Mouse (Mus musculus) midbrain, postnatal 0 days (tissue): Measurements from ENCODE around the gene Gpx6. TPM values are rescaled to one million over a fixed set of nuclear protein-coding genes. Genes with fewer than 3 reads are reported as not detected.

Experiments used
- ATAC-seq: fragments of 200-750 bp; cut with Nextera tagmentation; 2 replicates; pipeline ENCODE4 v1.8.0; 2017; ENCODE audit warnings: moderate number of reproducible peaks, mild to moderate bottlenecking, moderate TSS enrichment, moderate library complexity; ENCODE audit not compliant: low FRiP score
- DNase-seq: peaks from one replicate; pipeline ENCODE4 v3.0.0-alpha.2; 2015; ENCODE audit warnings: low spot score
- H3K27ac ChIP-seq: fragments of 300-500 bp; sonication (generic); 2 replicates; pipeline ENCODE4 v1.5.1; 2014; ENCODE audit warnings: low read depth, mild to moderate bottlenecking, low read length, mixed read lengths
- H3K27me3 ChIP-seq: fragments of 300-500 bp; sonication (generic); 2 replicates; pipeline ENCODE4 v1.6.1; 2014; ENCODE audit warnings: low read length, control low read depth, mixed read lengths; ENCODE audit not compliant: insufficient read depth
- H3K36me3 ChIP-seq: fragments of 300-500 bp; sonication (generic); 2 replicates; pipeline ENCODE4 v1.6.1; 2014; ENCODE audit warnings: low read length, control low read depth, mixed read lengths; ENCODE audit not compliant: insufficient read depth
- H3K4me1 ChIP-seq: fragments of 300-500 bp; sonication (generic); 2 replicates; pipeline ENCODE4 v1.6.1; 2014; ENCODE audit warnings: mild to moderate bottlenecking, control low read depth, antibody characterized with exemption, low read length, mixed read lengths; ENCODE audit not compliant: insufficient read depth
- H3K4me2 ChIP-seq: fragments of 300-500 bp; sonication (generic); 2 replicates; pipeline ENCODE4 v1.6.1; 2014; ENCODE audit warnings: low read depth, mild to moderate bottlenecking, low read length, mixed read lengths; ENCODE audit not compliant: poor library complexity, severe bottlenecking
- H3K4me3 ChIP-seq: fragments of 300-500 bp; sonication (generic); 2 replicates; pipeline ENCODE4 v1.5.1; 2014; ENCODE audit warnings: low read depth, mild to moderate bottlenecking, low read length, moderate library complexity
- H3K9ac ChIP-seq: fragments of 300-500 bp; sonication (generic); replicated peaks from 2 replicates; pipeline ENCODE4 v1.6.1; 2014; ENCODE audit warnings: mild to moderate bottlenecking, low read length, moderate library complexity, mixed read lengths; ENCODE audit not compliant: poor library complexity, severe bottlenecking
- H3K9me3 ChIP-seq: fragments of 300-500 bp; sonication (generic); 2 replicates; pipeline ENCODE4 v1.6.1; 2016; ENCODE audit warnings: low read length, control low read depth
- CTCF ChIP-seq: IDR thresholded peaks from 2 replicates; pipeline ENCODE4 v1.5.1; 2016; ENCODE audit warnings: antibody characterized with exemption, mild to moderate bottlenecking
- WGBS: fragments of 180-500 bp; shearing (Covaris S2); extraction: QIAGEN DNeasy Blood & Tissue Kit; methylation state at CpG from one replicate; pipeline ENCODE4 v1.1.7; 2014; 5-methylcytosine and 5-hydroxymethylcytosine counted together
- polyA plus RNA-seq: library from polyadenylated mRNA; unstranded; fragments of >200 nt; fragmentation: Nextera tagmentation; extraction: Ambion mirVana; gene quantifications from 2 replicates; pipeline ENCODE4 v1.2.1, GENCODE M21; 2015
- total RNA-seq: library from RNA; depleted of rRNA; stranded (reverse); fragments of >200 nt; gene quantifications from 2 replicates; pipeline ENCODE4 v1.2.3, GENCODE M21; 2014

Gpx6 gene
- total and polyA plus RNA-seq, 2 experiments from 2014 or later, result 0.26 TPM; not detected in 1

- ATAC-seq, result peak; percentile 59
- Histone ChIP-seq H3K27me3 (0 out of 2 replicates have a peak, but pooled peaks cover 4% of the 10 kb centered on the region), H3K4me2 (peak overlapping the region; percentile 64), H3K27ac (no peak overlapping the region), H3K9ac (no peak overlapping the region; the same call in 1 of the 2 replicates), H3K9me3 (no peaks in the 10 kb centered on the region), H3K4me1 (0 out of 2 replicates have a peak, but pooled peaks cover 5% of the 10 kb centered on the region), H3K36me3 (no peaks in the 10 kb centered on the region), H3K4me3 (peak overlapping the region; percentile 39)
- peak; percentile 91 for TF ChIP-seq CTCF
- DNase-seq, result peak; percentile 90
- WGBS, result under 1% methylated on average over 24 of the region's 24 CpGs
These were observed 14.8 kb downstream of the Gpx6 start for GRCm38 (mm10) chr13:21326657-21327211.

GRCm38 (mm10) chr13:21327424-21327823, 15.5 kb downstream of the Gpx6 start:
- under 1% methylated on average over 9 of the region's 9 CpGs for WGBS
- no peaks in the 10 kb centered on the region for H3K36me3 ChIP-seq
- 0 out of 2 replicates have a peak overlapping the region, but pooled peaks have one; percentile 9 for H3K9ac ChIP-seq
- TF ChIP-seq CTCF, result no peak
- ATAC-seq (no peak), DNase-seq (peak; percentile 8)
- H3K9me3 ChIP-seq, result no peaks in the 10 kb centered on the region
- H3K27ac ChIP-seq, result no peak overlapping the region
- 0 out of 2 replicates have a peak, but pooled peaks cover 5% of the 10 kb centered on the region for H3K4me1 ChIP-seq
- peak overlapping the region; percentile 64 for H3K4me2 ChIP-seq
- 0 out of 2 replicates have a peak, but pooled peaks cover 4% of the 10 kb centered on the region for H3K27me3 ChIP-seq
- peak overlapping the region; percentile 39 for H3K4me3 ChIP-seq

GRCm38 (mm10) chr13:21346610-21347009, 34.7 kb downstream of the Gpx6 start, which contains the start of gene Olfr1367:
Gene Olfr1367, plus strand, starts transcription at chr13:21346910.
- H3K27ac ChIP-seq, result no peak within 1 kb of the TSS
- H3K9ac ChIP-seq, result no peak within 1 kb of the TSS
- WGBS, result 95% methylated on average over 1 of the region's 1 CpGs
- no peaks in the 10 kb centered on the region for H3K27me3 ChIP-seq
- no peaks in the 10 kb centered on the region for H3K4me1 ChIP-seq
- ATAC-seq (no peak), DNase-seq (no peak)
- H3K4me3 ChIP-seq, result no peak within 1 kb of the TSS
- H3K9me3 ChIP-seq, result no peaks in the 10 kb centered on the region
- H3K4me2 ChIP-seq, result no peak within 1 kb of the TSS
- H3K36me3 ChIP-seq, result no peaks in the 10 kb centered on the region
- TF ChIP-seq CTCF, result no peak

DNA sequence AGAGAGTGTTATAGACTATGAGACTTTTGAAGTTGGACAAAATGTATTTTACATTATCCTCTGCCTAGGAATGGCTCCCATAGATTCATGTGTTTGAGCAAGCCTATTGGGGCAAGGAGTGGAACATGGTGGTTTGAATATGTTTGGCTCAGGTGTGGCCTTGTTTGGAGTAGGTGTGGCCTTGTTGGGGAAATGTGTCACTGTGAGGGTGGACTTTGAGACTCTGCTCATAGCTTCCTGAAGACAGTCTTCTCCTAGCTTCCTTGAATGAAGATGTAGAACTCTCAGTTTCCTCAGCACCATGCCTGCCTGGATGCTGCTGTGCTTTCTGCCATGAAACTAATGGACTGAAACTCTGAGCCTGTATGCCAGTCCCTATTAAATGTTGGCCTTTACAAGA, 38.7 kb downstream of the Gpx6 start:
- Histone ChIP-seq H3K9me3 (no peaks in the 10 kb centered on the region), H3K27ac (no peak overlapping the region), H3K4me2 (no peak overlapping the region), H3K4me1 (no peaks in the 10 kb centered on the region), H3K27me3 (no peaks in the 10 kb centered on the region), H3K36me3 (no peaks in the 10 kb centered on the region), H3K4me3 (no peak overlapping the region), H3K9ac (no peak overlapping the region)
- no peak for TF ChIP-seq CTCF
- DNase-seq, result no peak
- ATAC-seq, result no peak

GRCm38 (mm10) chr13:21362621-21363248, 50.8 kb downstream of the Gpx6 start, which contains the start of gene Zscan12:
Gene Zscan12, plus strand, starts transcription at chr13:21362820.
- 0 out of 2 replicates have a peak, but pooled peaks cover 4% of the 10 kb centered on the region for H3K36me3 ChIP-seq
- peaks cover 11% of the 10 kb centered on the region for H3K4me1 ChIP-seq
- H3K9ac ChIP-seq, result peak within 1 kb of the TSS; percentile 67
- no peaks in the 10 kb centered on the region for H3K9me3 ChIP-seq
- H3K4me2 ChIP-seq, result peak within 1 kb of the TSS; percentile 48
- H3K4me3 ChIP-seq, result peak within 1 kb of the TSS; percentile 62
- TF ChIP-seq CTCF, result no peak
- DNase-seq (peak; percentile 98), ATAC-seq (peak; percentile 99)
- H3K27me3 ChIP-seq, result no peaks in the 10 kb centered on the region
- under 1% methylated on average over 29 of the region's 29 CpGs for WGBS
- 0 out of 2 replicates have a peak within 1 kb of the TSS, but pooled peaks have one; percentile 39 for H3K27ac ChIP-seq

GRCm38 (mm10) chr13:21363719-21364118, 51.8 kb downstream of the Gpx6 start:
- H3K4me1 ChIP-seq, result peaks cover 11% of the 10 kb centered on the region
- no peak for TF ChIP-seq CTCF
- ATAC-seq (no peak), DNase-seq (no peak)
- H3K36me3 ChIP-seq, result peaks cover 8% of the 10 kb centered on the region; the same call in 1 of the 2 replicates
- no peak overlapping the region for H3K27ac ChIP-seq
- H3K27me3 ChIP-seq, result no peaks in the 10 kb centered on the region
- no peak overlapping the region for H3K9ac ChIP-seq
- peak overlapping the region; percentile 62 for H3K4me3 ChIP-seq
- H3K4me2 ChIP-seq, result peak overlapping the region; percentile 48
- no peaks in the 10 kb centered on the region for H3K9me3 ChIP-seq
- WGBS, result 65% methylated on average over 12 of the region's 12 CpGs
